Mouse (Mus musculus): ENCODE results near the gene Mc1r. TPM values are rescaled to one million over a fixed set of nuclear protein-coding genes. Genes with fewer than 3 reads are reported as not detected.
"Not testable (repeated sequence)": the region's sequence is repeated elsewhere in the genome, so short reads cannot be mapped to it uniquely, and the experiment has no call there.

The Mc1r gene
- polyA plus RNA-seq, 1 experiment from 2014 or later: not detected

GRCm38 (mm10) chr8:123450783-123451182 is 43.9 kb downstream of the Mc1r start:
- peaks cover 3% of the 10 kb centered on the region; the same call in 1 of the 2 replicates for H3K36me3 ChIP-seq (ENCODE audit: control insufficient read depth, insufficient read depth, low read length)
- H3K27ac ChIP-seq (ENCODE audit: low read depth, low read length): no peak overlapping the region
- 91% methylated on average over 5 of the region's 5 CpGs for WGBS
- no peak for DNase-seq (ENCODE audit: low spot score)
- no peak overlapping the region for H3K9ac ChIP-seq (ENCODE audit: low read length)
- no peak overlapping the region for H3K4me2 ChIP-seq (ENCODE audit: low read depth)
- H3K4me1 ChIP-seq (ENCODE audit: control insufficient read depth, insufficient read depth, low read length): no peaks in the 10 kb centered on the region
- H3K4me3 ChIP-seq (ENCODE audit: low read depth, low read length): no peak overlapping the region
- no peaks in the 10 kb centered on the region for H3K9me3 ChIP-seq (ENCODE audit: control insufficient read depth, low read length)
- ATAC-seq (ENCODE audit: insufficient read depth, low FRiP score, low TSS enrichment): no peak
- no peaks in the 10 kb centered on the region for H3K27me3 ChIP-seq (ENCODE audit: control insufficient read depth, insufficient read depth, low read length)

- ATAC-seq (ENCODE audit: insufficient read depth, low FRiP score, low TSS enrichment); H3K27ac ChIP-seq (ENCODE audit: low read depth, low read length); H3K4me2 ChIP-seq (ENCODE audit: low read depth); H3K27me3 ChIP-seq (ENCODE audit: control insufficient read depth, insufficient read depth, low read length); H3K4me1 ChIP-seq (ENCODE audit: control insufficient read depth, insufficient read depth, low read length); H3K9ac ChIP-seq (ENCODE audit: low read length); H3K9me3 ChIP-seq (ENCODE audit: control insufficient read depth, low read length); DNase-seq (ENCODE audit: low spot score); H3K4me3 ChIP-seq (ENCODE audit: low read depth, low read length); H3K36me3 ChIP-seq (ENCODE audit: control insufficient read depth, insufficient read depth, low read length): not testable (repeated sequence)
- 95% methylated on average over 12 of the region's 12 CpGs for WGBS
Measured at GRCm38 (mm10) chr8:123451747-123452146, 44.8 kb downstream of the Mc1r start.

DNA sequence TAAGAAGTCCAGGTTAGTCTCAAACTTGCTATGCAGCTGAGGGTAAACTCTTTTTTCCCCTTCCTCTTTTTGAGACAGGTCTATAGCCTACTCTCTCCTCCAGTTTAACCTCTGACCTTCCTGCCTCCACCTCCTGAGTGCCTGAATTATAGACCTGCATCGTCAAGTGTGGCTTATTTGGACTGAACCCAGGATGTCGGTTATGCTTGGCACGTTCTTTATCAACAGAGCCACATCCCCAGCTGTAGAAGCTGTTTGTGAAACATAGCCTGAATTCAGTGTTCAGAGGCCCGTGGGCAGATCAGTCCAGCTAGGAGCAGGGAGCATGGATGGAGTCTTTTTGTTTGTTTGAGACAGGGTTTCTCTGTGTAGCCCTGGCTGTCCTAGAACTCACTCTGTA is 45.2 kb downstream of the Mc1r start:
- no peaks in the 10 kb centered on the region for H3K27me3 ChIP-seq (ENCODE audit: control insufficient read depth, insufficient read depth, low read length)
- H3K36me3 ChIP-seq (ENCODE audit: control insufficient read depth, insufficient read depth, low read length): peaks cover 3% of the 10 kb centered on the region
- no peak overlapping the region for H3K9ac ChIP-seq (ENCODE audit: low read length)
- WGBS: 90% methylated on average over 4 of the region's 4 CpGs
- no peak overlapping the region for H3K4me2 ChIP-seq (ENCODE audit: low read depth)
- no peak for DNase-seq (ENCODE audit: low spot score)
- no peaks in the 10 kb centered on the region for H3K9me3 ChIP-seq (ENCODE audit: control insufficient read depth, low read length)
- H3K27ac ChIP-seq (ENCODE audit: low read depth, low read length): no peak overlapping the region
- no peak for ATAC-seq (ENCODE audit: insufficient read depth, low FRiP score, low TSS enrichment)
- no peaks in the 10 kb centered on the region for H3K4me1 ChIP-seq (ENCODE audit: control insufficient read depth, insufficient read depth, low read length)
- no peak overlapping the region for H3K4me3 ChIP-seq (ENCODE audit: low read depth, low read length)

GRCm38 (mm10) chr8:123453291-123453690 is 46.4 kb downstream of the Mc1r start:
- Histone ChIP-seq H3K27ac (ENCODE audit: low read depth, low read length) (no peak overlapping the region), H3K9ac (ENCODE audit: low read length) (no peak overlapping the region), H3K4me1 (ENCODE audit: control insufficient read depth, insufficient read depth, low read length) (no peaks in the 10 kb centered on the region), H3K27me3 (ENCODE audit: control insufficient read depth, insufficient read depth, low read length) (no peaks in the 10 kb centered on the region), H3K9me3 (ENCODE audit: control insufficient read depth, low read length) (no peaks in the 10 kb centered on the region), H3K4me2 (ENCODE audit: low read depth) (no peak overlapping the region), H3K36me3 (ENCODE audit: control insufficient read depth, insufficient read depth, low read length) (peaks cover 3% of the 10 kb centered on the region), H3K4me3 (ENCODE audit: low read depth, low read length) (no peak overlapping the region)
- ATAC-seq (ENCODE audit: insufficient read depth, low FRiP score, low TSS enrichment) (no peak), DNase-seq (ENCODE audit: low spot score) (no peak)
- 77% methylated on average over 7 of the region's 7 CpGs for WGBS

DNA sequence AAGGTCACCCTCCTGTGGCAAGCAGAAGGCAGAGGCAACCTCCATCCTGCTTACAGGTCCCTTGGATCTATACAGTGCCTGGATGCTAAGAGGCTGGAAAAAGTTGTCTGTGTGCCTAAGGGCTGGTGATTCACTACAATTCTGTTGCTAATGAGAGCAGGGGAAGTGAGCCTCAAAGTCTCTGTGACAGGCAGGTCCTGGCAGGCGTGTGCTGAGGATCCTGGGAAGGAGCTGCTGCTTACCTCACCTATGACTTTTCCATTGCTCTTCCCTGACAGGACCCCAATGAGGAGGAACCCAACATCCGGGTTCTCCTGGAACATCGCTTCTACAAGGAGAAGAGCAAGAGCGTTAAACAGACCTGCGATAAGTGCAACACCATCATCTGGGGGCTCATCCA is 47.0 kb downstream of the Mc1r start:
- ATAC-seq (ENCODE audit: insufficient read depth, low FRiP score, low TSS enrichment): no peak
- DNase-seq (ENCODE audit: low spot score): no peak
- WGBS: 77% methylated on average over 5 of the region's 5 CpGs
- no peak overlapping the region for H3K4me3 ChIP-seq (ENCODE audit: low read depth, low read length)
- H3K4me2 ChIP-seq (ENCODE audit: low read depth): no peak overlapping the region
- H3K27ac ChIP-seq (ENCODE audit: low read depth, low read length): no peak overlapping the region
- no peaks in the 10 kb centered on the region for H3K4me1 ChIP-seq (ENCODE audit: control insufficient read depth, insufficient read depth, low read length)
- no peaks in the 10 kb centered on the region for H3K27me3 ChIP-seq (ENCODE audit: control insufficient read depth, insufficient read depth, low read length)
- no peaks in the 10 kb centered on the region for H3K9me3 ChIP-seq (ENCODE audit: control insufficient read depth, low read length)
- no peak overlapping the region for H3K9ac ChIP-seq (ENCODE audit: low read length)
- H3K36me3 ChIP-seq (ENCODE audit: control insufficient read depth, insufficient read depth, low read length): peaks cover 3% of the 10 kb centered on the region

- Histone ChIP-seq H3K9ac (ENCODE audit: low read length) (no peak overlapping the region), H3K4me2 (ENCODE audit: low read depth) (no peak overlapping the region), H3K9me3 (ENCODE audit: control insufficient read depth, low read length) (no peaks in the 10 kb centered on the region), H3K27me3 (ENCODE audit: control insufficient read depth, insufficient read depth, low read length) (no peaks in the 10 kb centered on the region), H3K27ac (ENCODE audit: low read depth, low read length) (no peak overlapping the region), H3K4me1 (ENCODE audit: control insufficient read depth, insufficient read depth, low read length) (no peaks in the 10 kb centered on the region), H3K4me3 (ENCODE audit: low read depth, low read length) (no peak overlapping the region), H3K36me3 (ENCODE audit: control insufficient read depth, insufficient read depth, low read length) (peaks cover 5% of the 10 kb centered on the region)
- DNase-seq (ENCODE audit: low spot score) (no peak), ATAC-seq (ENCODE audit: insufficient read depth, low FRiP score, low TSS enrichment) (no peak)
- WGBS: 91% methylated on average over 6 of the region's 6 CpGs
Measured at GRCm38 (mm10) chr8:123454559-123454958, 47.7 kb downstream of the Mc1r start.

Other genes with a start within 250 kb of the Mc1r start
- 2.3 and 5.6 TPM in 2 replicates for gene Sult5a1, start 248.8 kb upstream of the Mc1r start, polyA plus RNA-seq (2014; fragmentation: Nextera tagmentation; extraction: Ambion mirVana)
- gene Dpep1, start 220.9 kb upstream of the Mc1r start, polyA plus RNA-seq (2014; fragmentation: Nextera tagmentation; extraction: Ambion mirVana): 0.66 and 1.3 TPM in 2 replicates
- gene Chmp1a, start 194.3 kb upstream of the Mc1r start, polyA plus RNA-seq (2014; fragmentation: Nextera tagmentation; extraction: Ambion mirVana): 104 and 110 TPM in 2 replicates
- 6.0 and 9.5 TPM in 2 replicates for gene Spata33, start 194.3 kb upstream of the Mc1r start, polyA plus RNA-seq (2014; fragmentation: Nextera tagmentation; extraction: Ambion mirVana)
- 35.5 and 35.7 TPM in 2 replicates for gene Cdk10, start 182.3 kb upstream of the Mc1r start, polyA plus RNA-seq (2014; fragmentation: Nextera tagmentation; extraction: Ambion mirVana)
- 2.7 and 3.1 TPM in 2 replicates for gene Spata2l, start 170.9 kb upstream of the Mc1r start, polyA plus RNA-seq (2014; fragmentation: Nextera tagmentation; extraction: Ambion mirVana)
- gene Zfp276, start 152.9 kb upstream of the Mc1r start, polyA plus RNA-seq (2014; fragmentation: Nextera tagmentation; extraction: Ambion mirVana): 25.1 and 26.0 TPM in 2 replicates
- gene Vps9d1, start 152.8 kb upstream of the Mc1r start, polyA plus RNA-seq (2014; fragmentation: Nextera tagmentation; extraction: Ambion mirVana): 26.4 and 29.7 TPM in 2 replicates
- 31.3 and 36.7 TPM in 2 replicates for gene Fanca, start 88.5 kb upstream of the Mc1r start, polyA plus RNA-seq (2014; fragmentation: Nextera tagmentation; extraction: Ambion mirVana)
- gene Spire2, start 74.4 kb upstream of the Mc1r start, polyA plus RNA-seq (2014; fragmentation: Nextera tagmentation; extraction: Ambion mirVana): 16.9 and 17.3 TPM in 2 replicates
- 211 and 217 TPM in 2 replicates for gene Tcf25, start 33.4 kb upstream of the Mc1r start, polyA plus RNA-seq (2014; fragmentation: Nextera tagmentation; extraction: Ambion mirVana)
- gene Tubb3, start 4.3 kb downstream of the Mc1r start, polyA plus RNA-seq (2014; fragmentation: Nextera tagmentation; extraction: Ambion mirVana): 872 and 1,012 TPM in 2 replicates
- gene Def8, start 16.4 kb downstream of the Mc1r start, polyA plus RNA-seq (2014; fragmentation: Nextera tagmentation; extraction: Ambion mirVana): 36.5 and 41.7 TPM in 2 replicates
- 32.4 and 41.4 TPM in 2 replicates for gene Afg3l1, start 70.8 kb downstream of the Mc1r start, polyA plus RNA-seq (2014; fragmentation: Nextera tagmentation; extraction: Ambion mirVana)
- gene Dbndd1, start 108.4 kb downstream of the Mc1r start, polyA plus RNA-seq (2014; fragmentation: Nextera tagmentation; extraction: Ambion mirVana): 38.6 and 46.3 TPM in 2 replicates
- gene Gas8, start 111.7 kb downstream of the Mc1r start, polyA plus RNA-seq (2014; fragmentation: Nextera tagmentation; extraction: Ambion mirVana): 39.0 and 45.5 TPM in 2 replicates
- gene Rhou, start 246.8 kb downstream of the Mc1r start, polyA plus RNA-seq (2014; fragmentation: Nextera tagmentation; extraction: Ambion mirVana): 13.9 and 15.7 TPM in 2 replicates

Data from neural tube, embryonic 11.5 days (tissue).